Mouse (Mus musculus) thymus, postnatal 14 days (tissue): ENCODE data around the gene Plvap.

Source experiments
- DNase-seq: peaks from one replicate; pipeline ENCODE4 v3.0.0; 2021

Plvap gene

GRCm38 (mm10) chr8:71485142-71486135 lies 26.1 kb downstream of the Plvap start, which contains the start of gene Ano8:
TSS of gene Ano8 (minus strand) at chr8:71485963.
- DNase-seq: peak; percentile 86

GRCm38 (mm10) chr8:71484736-71485135 lies 26.8 kb downstream of the Plvap start:
- no peak for DNase-seq

GRCm38 (mm10) chr8:71483932-71484331 lies 27.6 kb downstream of the Plvap start:
- DNase-seq: peak; percentile 71

GRCm38 (mm10) chr8:71478943-71479342 lies 32.6 kb downstream of the Plvap start:
- no peak for DNase-seq

- DNase-seq: peak; percentile 51
Measured at GRCm38 (mm10) chr8:71477196-71477845, 34.2 kb downstream of the Plvap start.

- DNase-seq: peak; percentile 88
Measured at GRCm38 (mm10) chr8:71476099-71476940, 35.2 kb downstream of the Plvap start.

- no peak for DNase-seq
Measured at GRCm38 (mm10) chr8:71475702-71476075, 35.9 kb downstream of the Plvap start.

GRCm38 (mm10) chr8:71474785-71475701 lies 36.5 kb downstream of the Plvap start:
- no peak for DNase-seq

GRCm38 (mm10) chr8:71474344-71474743 lies 37.2 kb downstream of the Plvap start:
- no peak for DNase-seq

- DNase-seq: no peak
Measured at GRCm38 (mm10) chr8:71472601-71473386, 38.8 kb downstream of the Plvap start.

GRCm38 (mm10) chr8:71471861-71472260 lies 39.7 kb downstream of the Plvap start:
- no peak for DNase-seq

GRCm38 (mm10) chr8:71470913-71471255 lies 40.7 kb downstream of the Plvap start:
- no peak for DNase-seq

GRCm38 (mm10) chr8:71470146-71470912 lies 41.2 kb downstream of the Plvap start:
- DNase-seq: no peak

- peak; percentile 77 for DNase-seq
Measured at GRCm38 (mm10) chr8:71469411-71469810, 42.1 kb downstream of the Plvap start.

- peak; percentile 98 for DNase-seq
Measured at GRCm38 (mm10) chr8:71468916-71469315, 42.6 kb downstream of the Plvap start, which contains the start of gene Dda1. TSS of gene Dda1 (plus strand) at chr8:71469199.

- no peak for DNase-seq
Measured at GRCm38 (mm10) chr8:71468001-71468400, 43.6 kb downstream of the Plvap start.

- DNase-seq: no peak
Measured at GRCm38 (mm10) chr8:71467201-71467600, 44.4 kb downstream of the Plvap start.

GRCm38 (mm10) chr8:71466198-71466597 lies 45.4 kb downstream of the Plvap start:
- no peak for DNase-seq

GRCm38 (mm10) chr8:71465733-71466132 lies 45.8 kb downstream of the Plvap start:
- DNase-seq: no peak
